Mouse (Mus musculus): Measurements from ENCODE around the gene Zbtb24. TPM values are rescaled to one million over a fixed set of nuclear protein-coding genes. Genes with fewer than 3 reads are reported as not detected.
A peak's percentile ranks its signal among the peaks of the same experiment; 100 is the strongest.

Gene Zbtb24
- polyA plus RNA-seq, 1 experiment from 2014 or later: 18.6 TPM

DNA sequence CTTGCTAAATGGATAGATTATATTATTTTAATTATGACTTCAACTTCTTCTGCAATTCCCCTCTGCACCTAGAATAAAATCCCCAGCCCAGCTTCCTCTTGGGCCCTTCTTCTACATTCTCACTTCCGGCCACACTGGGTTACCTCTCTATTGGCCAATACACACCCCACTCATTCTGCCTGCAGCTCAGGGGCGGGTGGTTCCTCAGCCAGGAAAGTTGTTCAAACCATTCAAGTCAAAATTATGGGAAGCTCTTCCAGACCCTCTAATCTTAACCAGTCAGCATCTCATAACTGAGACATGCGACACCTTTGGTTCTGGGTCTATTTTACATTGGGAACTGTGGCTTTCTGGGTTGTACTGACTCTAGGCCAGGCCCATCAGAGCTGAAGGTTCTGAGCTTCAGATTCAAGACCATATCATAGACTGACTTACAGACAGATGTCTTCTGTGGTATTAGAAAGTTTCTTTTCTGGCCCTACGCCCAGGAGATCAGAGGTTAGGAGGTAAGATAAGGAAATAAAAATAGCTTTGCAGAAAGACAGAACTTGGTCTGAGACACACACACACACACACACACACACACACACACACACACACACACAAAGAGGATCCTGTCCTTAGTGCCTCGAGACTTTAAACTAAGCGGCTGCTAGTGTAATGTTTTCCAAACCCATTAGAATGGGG lies 23.7 kb downstream of the Zbtb24 start:
- Histone ChIP-seq H3K27me3 (ENCODE audit: insufficient read depth, poor library complexity, severe bottlenecking) (peaks cover 3% of the 10 kb centered on the region; the same call in 1 of the 2 replicates), H3K4me3 (no peak overlapping the region), H3K36me3 (peaks cover 10% of the 10 kb centered on the region), H3K27ac (no peak overlapping the region), H3K4me1 (replicated peaks) (peaks cover 38% of the 10 kb centered on the region), H3K9me3 (no peaks in the 10 kb centered on the region)
- 86% methylated on average over 6 of the region's 6 CpGs for WGBS
- no peak for DNase-seq (ENCODE audit: low spot score)

GRCm38 (mm10) chr10:41474981-41475391 lies 24.8 kb downstream of the Zbtb24 start:
- WGBS: 88% methylated on average over 1 of the region's 1 CpGs
- H3K36me3 ChIP-seq: peaks cover 21% of the 10 kb centered on the region
- no peaks in the 10 kb centered on the region for H3K9me3 ChIP-seq
- H3K4me3 ChIP-seq: no peak overlapping the region
- DNase-seq (ENCODE audit: low spot score): no peak
- no peak overlapping the region for H3K27ac ChIP-seq
- H3K27me3 ChIP-seq (ENCODE audit: insufficient read depth, poor library complexity, severe bottlenecking): peaks cover 3% of the 10 kb centered on the region; the same call in 1 of the 2 replicates
- H3K4me1 ChIP-seq (replicated peaks): peaks cover 41% of the 10 kb centered on the region

DNA sequence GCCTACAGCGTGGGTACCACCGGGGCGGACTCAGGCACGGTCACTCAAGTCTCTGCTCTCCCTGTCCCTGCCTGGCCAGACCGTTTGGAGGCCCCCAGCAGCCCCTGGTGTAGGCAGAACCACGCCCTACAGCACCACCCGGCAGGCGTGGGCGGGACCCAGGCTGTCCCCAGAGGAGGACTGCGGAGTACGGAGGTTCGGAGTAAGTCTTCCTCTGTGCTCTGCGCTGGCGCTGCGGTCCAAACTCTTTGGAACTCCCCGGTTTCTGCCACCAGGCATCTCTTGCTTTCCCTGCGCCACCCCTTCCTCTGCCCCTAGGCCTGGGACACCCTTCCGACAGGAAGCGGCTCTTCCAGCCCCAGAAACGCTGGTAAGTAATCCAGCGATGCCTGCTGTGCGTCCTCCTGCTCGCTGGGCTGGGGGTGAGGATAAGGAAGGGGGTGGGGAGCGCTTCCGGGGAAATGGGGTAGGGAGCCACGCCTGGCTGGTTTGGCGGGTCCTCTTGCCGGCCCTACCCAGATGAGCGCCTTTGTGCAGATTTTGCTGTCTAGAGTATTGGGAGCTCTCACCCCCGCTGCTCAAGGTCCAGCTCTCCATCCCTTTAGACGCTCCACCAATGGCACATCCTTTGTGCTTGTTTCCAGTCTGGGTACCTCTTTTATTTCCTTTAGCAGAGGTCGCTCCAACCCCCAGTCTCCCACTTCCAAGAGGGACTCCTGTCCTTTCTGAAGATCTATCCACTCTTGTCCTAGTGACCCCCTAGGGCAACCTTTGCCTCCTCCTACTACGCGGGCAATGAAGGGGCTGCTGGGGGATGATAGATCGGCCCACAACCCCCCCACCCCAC lies 26.2 kb downstream of the Zbtb24 start, which contains the start of gene Mical1:
TSS of gene Mical1 (plus strand) at position 144 of the 847 bp plus-strand sequence.
- Histone ChIP-seq H3K36me3 (peaks cover 34% of the 10 kb centered on the region), H3K4me3 (peak within 1 kb of the TSS; percentile 75), H3K27ac (peak within 1 kb of the TSS; percentile 92), H3K9me3 (no peaks in the 10 kb centered on the region), H3K27me3 (ENCODE audit: insufficient read depth, poor library complexity, severe bottlenecking) (peaks cover 3% of the 10 kb centered on the region; the same call in 1 of the 2 replicates), H3K4me1 (replicated peaks) (peaks cover 45% of the 10 kb centered on the region)
- peak; percentile 73 for DNase-seq (ENCODE audit: low spot score)
- WGBS: 0% methylated on average over 35 of the region's 35 CpGs

DNA sequence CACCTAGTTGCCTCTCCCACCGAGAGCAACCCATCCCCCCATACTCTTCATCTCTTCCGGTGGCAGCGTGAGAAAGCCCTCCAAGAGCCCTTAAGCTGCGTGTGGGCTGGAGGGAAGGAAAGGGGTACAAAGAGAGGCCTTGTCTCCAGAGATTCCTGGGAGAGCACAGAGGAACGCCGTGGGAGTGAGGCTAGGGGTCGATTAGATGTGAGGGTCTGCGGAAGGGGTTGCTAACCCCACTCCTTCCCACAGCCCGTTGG lies 26.8 kb downstream of the Zbtb24 start:
- peaks cover 3% of the 10 kb centered on the region; the same call in 1 of the 2 replicates for H3K27me3 ChIP-seq (ENCODE audit: insufficient read depth, poor library complexity, severe bottlenecking)
- H3K4me3 ChIP-seq: peak overlapping the region; percentile 75
- peak overlapping the region; percentile 92 for H3K27ac ChIP-seq
- DNase-seq (ENCODE audit: low spot score): no peak
- under 1% methylated on average over 9 of the region's 9 CpGs for WGBS
- H3K36me3 ChIP-seq: peaks cover 39% of the 10 kb centered on the region
- peaks cover 48% of the 10 kb centered on the region for H3K4me1 ChIP-seq (replicated peaks)
- H3K9me3 ChIP-seq: no peaks in the 10 kb centered on the region

DNA sequence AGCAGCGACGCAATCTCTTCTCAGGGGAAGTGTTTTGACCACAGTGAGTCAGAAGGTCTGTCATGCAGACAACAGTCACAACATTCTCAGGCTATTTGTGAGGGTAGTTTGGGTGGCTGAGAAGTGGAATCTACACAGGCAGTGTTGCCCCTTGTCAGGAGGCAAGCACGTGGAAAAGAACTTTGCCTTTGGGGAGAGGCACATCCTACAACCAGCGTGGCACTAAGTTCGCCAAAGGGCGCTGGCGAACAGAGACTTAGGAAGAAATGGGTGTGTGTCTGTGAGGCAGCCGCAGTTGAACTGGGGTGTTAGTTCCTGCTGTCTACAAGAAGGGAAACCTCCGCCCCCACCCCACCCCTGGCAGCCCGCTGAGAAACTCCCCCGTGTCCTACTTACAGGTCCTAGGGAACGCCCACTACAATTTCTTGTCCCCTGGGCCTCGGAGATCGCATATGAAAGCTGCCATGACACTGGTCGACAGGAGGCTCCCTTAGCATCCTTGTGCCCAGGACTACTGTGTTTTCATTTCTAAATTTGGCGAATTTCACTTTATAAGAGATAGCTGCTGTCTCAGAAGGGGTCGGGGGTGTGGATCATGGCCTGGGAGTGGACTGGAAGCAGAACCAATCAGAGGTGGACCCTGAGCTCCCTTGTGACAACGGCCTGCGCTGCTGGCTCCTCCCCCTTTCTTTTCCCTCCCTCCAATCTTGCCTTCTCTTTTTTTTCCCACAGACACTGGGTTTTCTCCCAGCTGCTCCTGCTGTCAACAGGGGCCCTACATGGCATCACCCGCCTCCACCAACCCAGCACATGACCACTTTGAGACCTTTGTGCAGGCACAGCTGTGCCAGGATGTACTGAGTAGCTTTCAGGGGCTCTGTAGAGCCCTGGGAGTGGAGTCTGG lies 27.3 kb downstream of the Zbtb24 start:
- Histone ChIP-seq H3K4me3 (peak overlapping the region; percentile 75), H3K36me3 (peaks cover 45% of the 10 kb centered on the region), H3K27ac (peak overlapping the region; percentile 92), H3K9me3 (no peaks in the 10 kb centered on the region), H3K27me3 (ENCODE audit: insufficient read depth, poor library complexity, severe bottlenecking) (peaks cover 3% of the 10 kb centered on the region; the same call in 1 of the 2 replicates), H3K4me1 (replicated peaks) (peaks cover 48% of the 10 kb centered on the region)
- 1% methylated on average over 20 of the region's 20 CpGs for WGBS
- peak; percentile 72 for DNase-seq (ENCODE audit: low spot score)

DNA sequence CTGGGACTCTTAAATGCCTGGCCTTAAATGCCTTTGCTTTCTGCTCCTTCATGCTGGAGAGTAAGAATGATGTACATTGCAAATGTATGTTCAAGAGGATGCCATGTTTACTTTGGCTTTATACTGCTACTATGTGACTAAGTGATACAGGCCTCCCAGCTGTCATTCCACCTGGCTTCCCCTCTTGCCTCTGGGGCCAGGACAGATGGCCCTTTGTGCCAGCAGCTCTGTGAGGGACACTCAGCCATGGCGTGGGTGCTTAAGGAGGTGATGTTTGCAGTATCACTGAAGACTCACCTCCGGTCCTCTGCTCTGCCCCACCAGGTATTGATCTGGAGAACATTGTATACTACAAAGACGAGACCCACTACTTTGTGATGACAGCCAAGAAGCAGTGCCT lies 29.8 kb downstream of the Zbtb24 start:
- Histone ChIP-seq H3K36me3 (peaks cover 70% of the 10 kb centered on the region), H3K4me3 (no peak overlapping the region), H3K27me3 (ENCODE audit: insufficient read depth, poor library complexity, severe bottlenecking) (peaks cover 2% of the 10 kb centered on the region; the same call in 1 of the 2 replicates), H3K4me1 (replicated peaks) (peaks cover 47% of the 10 kb centered on the region), H3K27ac (no peak overlapping the region), H3K9me3 (no peaks in the 10 kb centered on the region)
- WGBS: 91% methylated on average over 3 of the region's 3 CpGs
- no peak for DNase-seq (ENCODE audit: low spot score)

DNA sequence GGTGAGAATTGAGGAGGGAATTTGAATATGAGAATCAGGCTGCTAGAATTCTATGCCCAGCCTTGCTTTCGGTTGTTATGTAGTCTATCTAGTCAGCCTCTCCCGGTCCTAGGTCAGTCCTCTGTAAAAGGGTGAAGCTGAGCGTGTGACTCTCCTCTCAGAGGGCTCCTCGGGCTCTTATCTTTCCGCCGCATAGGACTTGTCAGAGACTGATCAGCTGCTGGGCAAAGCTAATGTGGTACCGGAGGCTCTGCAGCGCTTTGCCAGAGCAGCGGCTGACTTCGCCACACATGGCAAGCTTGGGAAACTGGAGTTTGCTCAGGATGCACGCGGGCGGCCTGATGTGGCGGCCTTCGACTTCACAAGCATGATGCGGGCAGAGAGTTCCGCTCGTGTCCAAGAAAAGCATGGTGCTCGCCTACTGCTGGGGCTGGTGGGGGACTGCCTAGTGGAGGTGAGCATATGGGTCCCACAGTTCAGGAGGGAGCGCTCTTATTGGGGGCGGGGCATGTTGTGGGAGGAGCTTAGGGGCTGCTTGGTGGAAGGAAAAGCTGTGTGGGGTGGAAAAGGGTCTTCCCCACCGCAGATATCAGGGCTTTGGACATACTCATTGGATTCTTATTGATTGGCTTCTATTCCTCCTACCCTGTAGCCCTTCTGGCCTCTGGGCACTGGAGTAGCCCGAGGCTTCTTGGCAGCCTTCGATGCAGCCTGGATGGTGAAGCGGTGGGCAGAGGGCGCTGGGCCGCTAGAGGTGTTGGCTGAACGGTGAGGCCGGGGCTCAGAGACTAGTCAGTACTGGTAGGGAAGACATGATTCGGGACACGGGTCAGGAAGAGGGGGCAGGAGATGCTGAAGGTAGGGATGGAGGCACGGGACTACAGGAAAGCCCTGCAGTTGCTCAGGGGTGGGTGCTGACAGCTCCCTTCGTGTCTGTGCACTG lies 31.0 kb downstream of the Zbtb24 start:
- Histone ChIP-seq H3K27ac (no peak overlapping the region), H3K27me3 (ENCODE audit: insufficient read depth, poor library complexity, severe bottlenecking) (no peaks in the 10 kb centered on the region), H3K4me1 (replicated peaks) (peaks cover 37% of the 10 kb centered on the region), H3K4me3 (no peak overlapping the region), H3K36me3 (peaks cover 82% of the 10 kb centered on the region), H3K9me3 (no peaks in the 10 kb centered on the region)
- no peak for DNase-seq (ENCODE audit: low spot score)
- WGBS: 72% methylated on average over 33 of the region's 33 CpGs

DNA sequence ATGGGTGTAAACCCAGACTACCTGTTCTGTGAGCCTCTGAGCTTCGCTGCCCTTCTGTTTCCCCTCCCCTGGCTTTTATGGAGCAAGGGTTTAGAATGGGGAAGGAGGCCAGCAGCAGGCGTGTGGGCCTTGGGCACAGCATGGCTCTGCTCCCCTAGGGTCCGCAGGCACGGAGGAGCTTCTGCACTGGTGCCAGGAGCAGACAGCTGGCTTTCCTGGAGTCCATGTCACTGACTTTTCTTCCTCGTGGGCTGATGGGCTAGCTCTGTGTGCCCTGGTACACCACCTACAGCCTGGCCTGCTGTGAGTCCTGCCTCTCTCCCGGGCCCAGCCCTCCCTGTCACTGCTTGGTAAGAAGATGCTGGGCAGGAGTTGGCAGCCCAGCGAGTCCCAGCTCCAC lies 32.3 kb downstream of the Zbtb24 start:
- no peak overlapping the region for H3K27ac ChIP-seq
- WGBS: 90% methylated on average over 7 of the region's 7 CpGs
- no peak overlapping the region for H3K4me3 ChIP-seq
- peaks cover 94% of the 10 kb centered on the region for H3K36me3 ChIP-seq
- peaks cover 35% of the 10 kb centered on the region for H3K4me1 ChIP-seq (replicated peaks)
- H3K9me3 ChIP-seq: no peaks in the 10 kb centered on the region
- no peak for DNase-seq (ENCODE audit: low spot score)
- no peaks in the 10 kb centered on the region for H3K27me3 ChIP-seq (ENCODE audit: insufficient read depth, poor library complexity, severe bottlenecking)

DNA sequence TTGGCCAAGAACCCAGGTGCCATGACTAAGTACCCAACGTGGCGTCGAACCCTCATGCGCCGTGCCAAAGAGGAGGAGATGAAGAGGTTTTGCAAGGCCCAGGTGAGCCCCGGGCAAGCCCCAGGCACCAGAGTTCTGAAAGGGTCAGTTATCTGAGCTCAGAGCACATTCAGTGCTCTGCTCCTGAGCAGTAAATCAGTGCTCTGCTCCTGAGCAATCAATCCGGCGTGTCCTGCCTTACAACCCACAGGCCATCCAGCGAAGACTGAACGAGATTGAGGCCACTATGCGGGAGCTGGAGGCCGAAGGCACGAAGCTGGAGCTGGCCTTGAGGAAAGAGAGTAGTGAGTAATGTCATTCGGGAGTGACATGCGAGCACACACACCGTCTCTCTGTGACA lies 35.6 kb downstream of the Zbtb24 start:
- Histone ChIP-seq H3K36me3 (peaks cover 80% of the 10 kb centered on the region), H3K27ac (no peak overlapping the region), H3K4me3 (no peak overlapping the region), H3K27me3 (ENCODE audit: insufficient read depth, poor library complexity, severe bottlenecking) (no peaks in the 10 kb centered on the region), H3K4me1 (replicated peaks) (peaks cover 43% of the 10 kb centered on the region), H3K9me3 (no peaks in the 10 kb centered on the region)
- WGBS: 91% methylated on average over 16 of the region's 16 CpGs
- no peak for DNase-seq (ENCODE audit: low spot score)

DNA sequence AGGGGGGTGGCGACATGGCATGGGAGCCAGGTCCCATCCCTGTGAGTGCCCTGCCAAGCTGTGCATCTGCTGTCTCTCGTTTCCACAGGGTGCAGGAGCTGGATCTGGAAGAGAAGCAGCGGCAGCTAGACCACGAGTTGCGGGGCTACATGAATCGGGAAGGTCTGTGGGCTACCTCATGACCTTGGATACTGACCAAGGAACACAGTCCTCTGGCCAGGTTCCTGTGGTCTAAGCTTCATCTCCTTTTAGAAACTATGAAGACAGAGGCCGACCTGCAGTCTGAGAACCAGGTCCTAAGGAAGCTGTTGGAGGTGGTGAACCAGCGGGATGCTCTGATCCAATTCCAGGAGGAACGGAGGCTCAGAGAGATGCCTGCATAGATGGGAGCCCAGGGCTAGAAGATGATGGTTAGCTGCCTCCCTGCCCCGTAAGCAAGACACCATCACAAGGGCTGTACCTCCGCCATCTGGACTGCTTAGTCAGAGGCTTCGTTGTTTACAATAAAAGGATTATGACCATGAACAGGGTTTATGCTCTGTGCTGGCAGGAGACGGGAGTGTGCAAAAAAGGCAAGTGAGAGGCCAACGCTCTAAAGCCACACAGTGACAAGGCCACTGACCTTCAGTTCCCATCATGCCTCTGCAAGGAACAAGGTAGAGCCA lies 36.5 kb downstream of the Zbtb24 start:
- Histone ChIP-seq H3K4me3 (no peak overlapping the region), H3K9me3 (no peaks in the 10 kb centered on the region), H3K27ac (no peak overlapping the region), H3K36me3 (peaks cover 72% of the 10 kb centered on the region), H3K27me3 (ENCODE audit: insufficient read depth, poor library complexity, severe bottlenecking) (no peaks in the 10 kb centered on the region), H3K4me1 (replicated peaks) (peaks cover 36% of the 10 kb centered on the region)
- DNase-seq (ENCODE audit: low spot score): no peak
- WGBS: 87% methylated on average over 14 of the region's 14 CpGs

- H3K4me3 ChIP-seq: peak overlapping the region; percentile 62
- 50% methylated on average over 7 of the region's 7 CpGs for WGBS
- no peaks in the 10 kb centered on the region for H3K9me3 ChIP-seq
- no peaks in the 10 kb centered on the region for H3K27me3 ChIP-seq (ENCODE audit: insufficient read depth, poor library complexity, severe bottlenecking)
- H3K27ac ChIP-seq: 0 out of 2 replicates have a peak overlapping the region, but pooled peaks have one; percentile 93
- DNase-seq (ENCODE audit: low spot score): no peak
- H3K4me1 ChIP-seq (replicated peaks): peaks cover 36% of the 10 kb centered on the region
- H3K36me3 ChIP-seq: peaks cover 49% of the 10 kb centered on the region
Observed at GRCm38 (mm10) chr10:41488877-41489276, 38.7 kb downstream of the Zbtb24 start.
